Mouse (Mus musculus) megakaryocyte-erythroid progenitor cell, adult 5-6 weeks (primary cell): ENCODE results near the gene Nat9. TPM values are rescaled to one million over a fixed set of nuclear protein-coding genes. Genes with fewer than 3 reads are reported as not detected.

Source experiments
- ATAC-seq: replicated peaks from 2 replicates; pipeline ENCODE4 v1.8.0; 2016; ENCODE audit warnings: mild to moderate bottlenecking, inconsistent platforms; ENCODE audit not compliant: severe bottlenecking, poor library complexity, low FRiP score, low TSS enrichment
- total RNA-seq, 2 experiments: library from RNA; stranded (forward) in 1 of 2; stranded (reverse) in 1 of 2; fragments of 200-1000, 215-1000 nt in 1 of 2; fragments of >200 nt in 1 of 2; fragmentation: Nextera tagmentation in 1 of 2; gene quantifications; 2 replicates each; pipeline ENCODE4 v1.2.3; 2014 to 2017

Gene Nat9
- total RNA-seq, 2 experiments from 2014 or later: 24.9 to 51.5 TPM

DNA sequence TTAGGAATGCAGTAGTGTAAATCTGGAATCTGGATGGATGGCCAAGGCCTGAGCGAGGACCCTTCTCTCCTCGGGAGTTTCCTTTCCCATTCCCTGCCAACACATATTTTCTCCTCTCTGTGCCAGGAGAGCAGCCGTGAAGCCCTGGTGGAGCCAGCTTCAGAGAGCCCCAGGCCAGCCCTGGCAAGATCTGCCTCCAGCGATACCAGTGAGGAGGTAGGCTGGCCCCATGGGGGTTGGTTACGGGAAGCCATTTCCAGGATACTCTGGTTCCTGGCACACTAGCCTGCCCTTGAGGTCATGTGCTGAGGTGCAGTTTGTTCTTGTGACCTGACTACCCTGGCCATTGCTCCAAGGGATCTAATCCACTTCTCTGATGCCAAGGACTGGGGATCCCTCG lies 7.8 kb downstream of the Nat9 start:
- ATAC-seq: no peak

DNA sequence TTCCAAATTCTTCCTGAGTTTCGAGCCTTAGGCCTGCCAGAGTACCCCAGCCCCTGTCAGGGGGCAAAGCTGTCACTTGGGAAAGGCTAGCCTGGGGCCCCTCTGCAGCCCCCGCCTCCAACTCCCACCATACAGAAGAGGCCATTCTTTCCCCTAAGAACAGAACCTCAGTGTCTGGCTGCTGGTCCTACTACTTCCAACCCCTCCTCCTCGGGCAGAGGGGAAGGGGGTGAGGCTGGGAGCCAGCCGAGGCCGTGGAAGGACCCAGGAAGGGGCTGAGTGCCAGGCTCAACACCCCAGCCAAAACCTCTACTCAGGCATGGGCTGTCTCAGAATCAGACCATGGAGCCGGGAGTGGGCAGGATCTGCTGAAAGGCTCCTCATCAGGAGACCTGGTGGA lies 8.5 kb downstream of the Nat9 start:
- ATAC-seq: no peak

- no peak for ATAC-seq
Observed at GRCm38 (mm10) chr11:115178766-115179165, 8.9 kb downstream of the Nat9 start.

- no peak for ATAC-seq
Observed at GRCm38 (mm10) chr11:115177559-115178195, 10.0 kb downstream of the Nat9 start.

DNA sequence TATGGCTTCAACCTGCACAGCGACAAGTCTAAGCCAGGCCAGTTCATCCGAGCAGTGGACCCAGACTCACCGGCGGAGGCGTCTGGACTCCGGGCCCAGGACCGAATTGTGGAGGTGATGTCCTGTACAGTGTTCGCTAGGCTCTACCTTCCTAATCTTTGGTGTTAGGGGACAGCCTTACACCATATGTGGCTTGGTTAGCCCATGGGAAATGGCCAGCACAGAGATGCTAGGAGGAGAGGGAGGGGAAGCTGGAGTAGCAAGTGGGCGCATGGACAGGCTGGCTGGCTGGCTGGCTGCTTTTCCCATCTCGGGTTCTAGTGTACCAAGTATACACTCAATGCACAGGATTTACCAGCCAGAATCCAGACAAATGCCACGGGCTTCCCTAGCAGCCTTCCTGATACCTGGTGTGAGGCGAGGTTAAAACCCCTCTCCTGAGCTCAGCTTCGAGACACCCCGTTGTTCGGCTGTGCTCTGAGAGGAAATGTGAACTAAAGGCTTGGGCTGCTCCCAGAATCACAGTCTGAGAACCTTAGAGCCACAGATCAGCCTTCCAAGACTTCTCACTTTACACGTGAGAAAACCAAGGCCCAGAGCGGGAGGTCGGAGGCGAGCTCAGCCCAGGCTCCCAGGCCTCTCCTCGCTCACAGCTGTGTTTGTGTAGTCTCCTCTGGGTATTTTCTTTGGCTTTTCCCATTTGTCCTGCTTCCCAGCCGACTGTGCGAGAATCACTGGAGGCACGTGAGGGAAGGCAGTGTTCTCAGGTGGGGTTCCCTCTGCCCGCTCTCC lies 11.1 kb downstream of the Nat9 start:
- no peak for ATAC-seq

- ATAC-seq: peak; percentile 32; the same call in 1 of the 2 replicates
Observed at GRCm38 (mm10) chr11:115173549-115174339, 13.9 kb downstream of the Nat9 start.

DNA sequence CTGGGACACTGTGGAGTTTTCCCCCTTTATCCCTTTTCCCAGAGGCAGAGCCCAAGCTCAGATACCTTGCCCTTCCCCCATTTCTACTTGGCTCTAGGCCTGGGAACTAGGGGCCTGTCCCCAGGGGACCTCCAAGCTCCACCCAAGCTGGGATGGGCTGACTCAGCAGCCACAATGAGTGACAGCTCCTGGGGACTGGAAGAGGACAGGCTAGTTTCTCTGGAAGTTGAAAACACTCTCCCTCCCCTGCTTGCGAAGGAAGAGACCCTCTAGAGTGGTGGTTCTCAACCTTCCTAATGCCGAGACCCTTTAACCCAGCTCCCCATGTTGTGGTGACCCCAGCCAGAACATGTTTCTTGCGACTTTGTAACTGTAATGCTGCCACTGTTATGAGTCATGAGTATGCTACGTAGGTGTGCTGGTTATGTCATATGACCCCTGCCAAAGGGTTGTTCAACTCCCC lies 14.8 kb downstream of the Nat9 start:
- ATAC-seq: peak; percentile 44; the same call in 1 of the 2 replicates

DNA sequence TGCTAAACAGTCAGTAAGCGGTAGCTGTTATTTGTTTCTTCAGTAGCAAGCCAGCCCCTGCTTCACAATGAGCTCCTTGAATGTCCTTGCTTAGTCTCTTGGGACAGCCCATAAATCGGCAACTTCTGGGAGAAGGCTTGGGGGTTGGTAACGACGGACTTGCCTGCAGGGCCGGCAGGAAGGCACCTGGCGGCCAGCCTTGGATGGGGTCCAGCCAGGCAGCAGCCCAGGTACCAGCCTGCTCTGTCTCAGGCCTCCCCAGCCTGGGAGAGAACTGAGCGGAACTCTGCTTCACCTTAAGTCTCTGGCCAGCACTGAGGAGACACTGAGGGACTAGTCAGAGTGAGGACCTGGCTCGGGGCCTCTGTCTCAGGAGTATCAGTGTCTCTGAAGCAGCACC lies 16.5 kb downstream of the Nat9 start:
- no peak for ATAC-seq

- no peak for ATAC-seq
Observed at GRCm38 (mm10) chr11:115169430-115169829, 18.2 kb downstream of the Nat9 start.

DNA sequence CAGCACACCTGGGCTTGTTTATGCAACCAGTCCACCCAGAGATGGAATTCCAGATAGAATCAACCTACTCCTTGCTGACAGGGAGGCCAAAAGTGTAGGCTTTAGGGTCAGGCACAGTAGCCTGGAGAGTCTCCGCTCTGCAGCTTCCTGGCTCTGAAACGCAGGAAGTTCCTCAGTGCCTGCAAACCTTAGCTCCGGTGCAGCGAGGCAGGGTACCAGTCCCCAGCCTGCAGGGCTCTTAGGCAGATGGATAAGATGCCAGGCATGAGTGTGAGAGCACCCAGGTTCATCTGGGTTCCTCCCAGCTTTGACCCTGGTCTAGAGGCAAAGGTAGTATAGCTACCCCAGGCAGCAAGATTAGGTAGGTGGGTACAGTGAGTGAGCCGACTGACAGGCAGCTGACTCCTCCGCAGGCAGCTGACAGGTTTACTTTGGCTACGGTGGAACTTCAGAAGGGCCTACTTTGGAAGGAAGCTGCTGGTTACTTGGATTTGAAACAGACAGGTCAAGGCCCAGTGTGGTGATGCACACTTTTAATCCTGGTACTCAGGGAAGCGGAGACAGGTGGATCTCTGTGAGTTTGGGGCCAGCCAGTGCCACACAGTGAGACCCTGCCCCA lies 19.9 kb downstream of the Nat9 start:
- ATAC-seq: no peak

DNA sequence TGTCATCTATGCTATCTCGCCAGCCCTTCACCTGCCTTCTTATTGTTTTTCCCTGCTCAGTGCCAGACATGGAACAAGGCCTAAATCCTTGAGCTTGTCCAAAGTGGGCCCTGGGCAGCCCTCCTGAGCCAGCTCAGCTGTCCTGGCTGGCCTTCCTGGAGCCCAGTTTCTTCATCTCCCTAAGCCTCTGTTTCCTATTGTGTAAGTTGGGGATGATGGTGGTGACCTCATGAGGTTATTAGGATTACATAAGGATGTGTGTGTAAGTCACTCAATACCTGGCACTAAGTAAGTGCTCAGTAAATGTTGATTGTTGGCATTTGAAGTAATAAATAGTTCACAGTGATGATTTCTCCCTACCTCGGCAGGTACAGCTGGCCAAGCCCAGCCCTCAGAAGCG lies 20.9 kb downstream of the Nat9 start:
- ATAC-seq: no peak

- ATAC-seq: no peak
Observed at GRCm38 (mm10) chr11:115164976-115165374, 22.7 kb downstream of the Nat9 start.

GRCm38 (mm10) chr11:115164341-115164975 lies 23.2 kb downstream of the Nat9 start:
- ATAC-seq: no peak

DNA sequence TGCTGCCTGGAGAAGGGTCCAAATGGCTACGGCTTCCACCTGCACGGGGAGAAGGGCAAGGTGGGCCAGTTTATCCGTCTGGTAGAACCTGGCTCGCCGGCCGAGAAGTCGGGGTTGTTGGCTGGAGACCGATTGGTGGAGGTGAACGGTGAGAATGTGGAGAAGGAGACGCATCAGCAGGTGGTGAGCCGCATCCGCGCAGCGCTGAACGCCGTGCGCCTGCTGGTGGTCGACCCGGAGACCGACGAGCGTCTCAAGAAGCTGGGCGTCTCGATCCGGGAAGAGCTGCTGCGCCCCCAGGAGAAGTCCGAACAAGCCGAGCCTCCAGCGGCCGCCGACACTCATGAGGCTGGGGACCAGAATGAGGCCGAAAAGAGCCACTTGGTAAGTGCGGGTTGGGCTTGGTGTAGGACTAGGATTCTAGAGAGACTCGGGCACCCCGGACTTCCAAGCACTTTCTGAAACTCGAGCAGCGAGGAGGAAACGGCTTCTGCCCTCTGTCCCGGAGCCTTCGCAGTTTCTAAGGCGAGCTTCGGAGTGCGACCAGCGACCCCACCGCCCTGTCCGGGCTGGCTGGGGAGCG lies 24.0 kb downstream of the Nat9 start:
- ATAC-seq: peak; percentile 12; the same call in 1 of the 2 replicates

- ATAC-seq: peak; percentile 91
Observed at GRCm38 (mm10) chr11:115162832-115163480, 24.7 kb downstream of the Nat9 start, which contains the start of gene Slc9a3r1. TSS of gene Slc9a3r1 (plus strand) at chr11:115163341.

DNA sequence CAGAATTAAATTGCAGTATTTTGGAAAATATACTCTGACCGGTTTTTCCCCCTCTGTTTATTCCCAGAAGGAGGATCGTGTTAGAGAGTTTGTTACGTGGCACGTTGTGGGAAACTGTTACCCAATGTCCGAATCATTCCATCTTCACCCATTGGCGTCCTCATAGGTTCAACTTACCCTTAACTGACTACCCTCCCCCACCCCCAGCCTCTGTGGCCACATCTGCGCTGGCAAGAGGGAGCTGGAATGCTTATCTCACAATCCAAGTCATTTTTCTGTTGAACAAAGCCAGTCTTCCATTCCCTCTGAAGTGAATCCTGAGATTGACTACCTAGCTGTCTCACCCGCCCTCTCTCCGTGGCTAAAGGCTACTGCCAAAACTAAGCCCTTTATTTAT lies 25.5 kb downstream of the Nat9 start:
- ATAC-seq: no peak

GRCm38 (mm10) chr11:115161578-115162204 lies 26.0 kb downstream of the Nat9 start:
- no peak for ATAC-seq
